Mouse (Mus musculus): ENCODE results near the gene Olfr57.
"Not testable (repeated sequence)": the region's sequence is repeated elsewhere in the genome, so short reads cannot be mapped to it uniquely, and the experiment has no call there.

Olfr57 gene

GRCm38 (mm10) chr10:79028441-79028840 is at the start of gene Olfr57:
Gene Olfr57, plus strand, starts transcription at chr10:79028741.
- no peak for DNase-seq (ENCODE audit: low read depth, low spot score)

- no peak for DNase-seq (ENCODE audit: low read depth, low spot score)
Measured at GRCm38 (mm10) chr10:78980750-78981149, 47.8 kb upstream of the Olfr57 start, which contains the start of gene Olfr1352. Gene Olfr1352, plus strand, starts transcription at chr10:78981050.

GRCm38 (mm10) chr10:79012172-79012571 is 16.4 kb upstream of the Olfr57 start, which contains the start of gene Olfr1351:
Gene Olfr1351, plus strand, starts transcription at chr10:79012472.
- DNase-seq (ENCODE audit: low read depth, low spot score) = no peak

GRCm38 (mm10) chr10:79042457-79042856 is 13.9 kb downstream of the Olfr57 start:
- DNase-seq (ENCODE audit: low read depth, low spot score) = not testable (repeated sequence)

- DNase-seq (ENCODE audit: low read depth, low spot score) = not testable (repeated sequence)
Measured at GRCm38 (mm10) chr10:79057370-79057769, 28.8 kb downstream of the Olfr57 start.
